Mouse (Mus musculus): Measurements from ENCODE around the gene Spata25. TPM values are rescaled to one million over a fixed set of nuclear protein-coding genes. Genes with fewer than 3 reads are reported as not detected.

Gene Spata25
- polyA plus RNA-seq, 1 experiment from 2014 or later: not detected

- H3K9ac ChIP-seq (ENCODE audit: low read depth, low read length): peak within 1 kb of the TSS; percentile 74
- no peaks in the 10 kb centered on the region for H3K9me3 ChIP-seq (replicated peaks; ENCODE audit: control insufficient read depth, low read length, poor library complexity, severe bottlenecking)
- peak within 1 kb of the TSS; percentile 72 for H3K4me2 ChIP-seq (ENCODE audit: low read length)
- H3K27ac ChIP-seq (ENCODE audit: low read length): peak within 1 kb of the TSS; percentile 64
- H3K36me3 ChIP-seq (ENCODE audit: control insufficient read depth, insufficient read depth, low read length): peaks cover 1% of the 10 kb centered on the region; the same call in 1 of the 2 replicates
- peak within 1 kb of the TSS; percentile 64 for H3K4me3 ChIP-seq (ENCODE audit: low read depth, low read length)
- ATAC-seq: peak; percentile 78
- under 1% methylated on average over 75 of the region's 89 CpGs for WGBS
- H3K27me3 ChIP-seq (ENCODE audit: control insufficient read depth, insufficient read depth, low read depth, low read length): no peaks in the 10 kb centered on the region
- peaks cover 27% of the 10 kb centered on the region for H3K4me1 ChIP-seq (ENCODE audit: control insufficient read depth, insufficient read depth, low read length)
Observed at GRCm38 (mm10) chr2:164785481-164786387, 42.6 kb downstream of the Spata25 start, which contains the start of gene Snx21. Gene Snx21 (plus strand): TSS chr2:164785823.

- peak overlapping the region; percentile 64 for H3K4me3 ChIP-seq (ENCODE audit: low read depth, low read length)
- no peak for ATAC-seq
- H3K9ac ChIP-seq (ENCODE audit: low read depth, low read length): peak overlapping the region; percentile 74
- H3K4me1 ChIP-seq (ENCODE audit: control insufficient read depth, insufficient read depth, low read length): peaks cover 27% of the 10 kb centered on the region
- 12% methylated on average over 7 of the region's 7 CpGs for WGBS
- H3K4me2 ChIP-seq (ENCODE audit: low read length): peak overlapping the region; percentile 72
- no peaks in the 10 kb centered on the region for H3K27me3 ChIP-seq (ENCODE audit: control insufficient read depth, insufficient read depth, low read depth, low read length)
- no peaks in the 10 kb centered on the region for H3K9me3 ChIP-seq (replicated peaks; ENCODE audit: control insufficient read depth, low read length, poor library complexity, severe bottlenecking)
- H3K36me3 ChIP-seq (ENCODE audit: control insufficient read depth, insufficient read depth, low read length): no peaks in the 10 kb centered on the region
- peak overlapping the region; percentile 64; the same call in 1 of the 2 replicates for H3K27ac ChIP-seq (ENCODE audit: low read length)
Observed at GRCm38 (mm10) chr2:164784869-164785420, 43.4 kb downstream of the Spata25 start.

DNA sequence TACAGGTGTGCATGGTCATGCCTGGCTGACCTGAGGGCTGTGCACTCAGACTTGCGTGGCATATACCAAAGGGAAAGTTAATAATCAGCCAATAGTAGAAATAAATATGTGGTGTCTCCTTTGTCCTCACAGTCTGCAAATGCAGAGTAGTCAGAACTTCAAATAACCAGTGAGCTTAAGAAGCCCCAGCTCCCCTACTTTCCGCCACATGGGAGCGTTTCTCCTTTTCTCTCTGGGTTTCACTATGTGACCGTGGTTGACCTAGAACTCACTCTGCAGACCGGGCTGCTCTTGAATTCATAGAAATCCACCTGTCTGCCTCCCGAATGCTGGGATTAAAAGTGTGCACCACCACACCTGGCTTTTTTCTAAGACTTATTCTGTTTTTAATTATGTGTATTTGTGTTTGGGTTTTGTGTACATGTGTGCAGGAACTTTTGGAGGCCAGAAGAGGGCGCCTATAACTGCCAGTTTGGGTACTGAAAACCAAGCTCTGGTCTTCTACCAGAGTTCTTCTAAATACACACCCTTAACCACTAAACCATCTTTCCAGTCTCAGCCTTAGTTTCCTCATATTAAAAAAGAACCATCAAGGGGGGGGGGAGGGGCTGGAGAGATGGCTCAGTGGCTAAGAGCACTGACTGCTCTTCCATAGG lies 44.3 kb downstream of the Spata25 start:
- Histone ChIP-seq H3K4me2 (ENCODE audit: low read length) (no peak overlapping the region), H3K27me3 (ENCODE audit: control insufficient read depth, insufficient read depth, low read depth, low read length) (no peaks in the 10 kb centered on the region), H3K9me3 (replicated peaks; ENCODE audit: control insufficient read depth, low read length, poor library complexity, severe bottlenecking) (no peaks in the 10 kb centered on the region), H3K27ac (ENCODE audit: low read length) (no peak overlapping the region), H3K4me1 (ENCODE audit: control insufficient read depth, insufficient read depth, low read length) (peaks cover 27% of the 10 kb centered on the region), H3K4me3 (ENCODE audit: low read depth, low read length) (no peak overlapping the region), H3K9ac (ENCODE audit: low read depth, low read length) (no peak overlapping the region), H3K36me3 (ENCODE audit: control insufficient read depth, insufficient read depth, low read length) (no peaks in the 10 kb centered on the region)
- no peak for ATAC-seq
- 78% methylated on average over 7 of the region's 7 CpGs for WGBS

GRCm38 (mm10) chr2:164781876-164782275 lies 46.5 kb downstream of the Spata25 start:
- Histone ChIP-seq H3K4me3 (ENCODE audit: low read depth, low read length) (no peak overlapping the region), H3K4me2 (ENCODE audit: low read length) (no peak overlapping the region), H3K36me3 (ENCODE audit: control insufficient read depth, insufficient read depth, low read length) (no peaks in the 10 kb centered on the region), H3K27ac (ENCODE audit: low read length) (no peak overlapping the region), H3K4me1 (ENCODE audit: control insufficient read depth, insufficient read depth, low read length) (peaks cover 10% of the 10 kb centered on the region), H3K9ac (ENCODE audit: low read depth, low read length) (no peak overlapping the region), H3K27me3 (ENCODE audit: control insufficient read depth, insufficient read depth, low read depth, low read length) (no peaks in the 10 kb centered on the region), H3K9me3 (replicated peaks; ENCODE audit: control insufficient read depth, low read length, poor library complexity, severe bottlenecking) (no peaks in the 10 kb centered on the region)
- WGBS: 66% methylated on average over 4 of the region's 4 CpGs
- no peak for ATAC-seq

DNA sequence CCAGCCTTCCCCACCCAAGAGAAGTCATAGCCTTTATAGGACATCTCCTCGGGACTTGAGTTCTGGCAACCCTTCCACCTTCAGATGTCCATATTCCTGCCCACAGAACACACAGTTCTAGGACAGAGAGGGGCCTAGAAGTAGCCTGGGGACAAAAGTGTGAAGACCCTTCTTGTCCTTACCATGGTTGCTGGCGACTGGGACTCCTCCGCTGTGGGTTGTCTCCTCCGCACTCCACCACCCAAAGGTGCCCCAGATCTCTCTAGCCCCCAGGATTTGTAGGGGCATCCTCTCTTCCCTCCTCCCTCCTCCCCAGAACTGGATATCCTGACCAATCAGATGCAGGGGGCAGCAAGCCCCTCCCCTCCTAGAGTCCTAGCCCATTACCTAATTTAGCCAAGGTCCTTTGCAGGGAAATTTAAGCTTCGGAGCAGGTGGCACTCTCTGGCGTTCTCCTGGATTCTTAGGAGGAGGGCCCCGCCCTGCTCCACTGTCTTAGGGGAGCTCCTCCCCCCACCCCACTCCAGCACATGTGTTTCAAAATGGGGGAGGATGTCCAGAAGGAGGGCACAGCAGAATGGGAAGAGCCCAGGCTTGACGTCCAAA lies 48.8 kb downstream of the Spata25 start, which contains the start of gene Tnnc2:
Gene Tnnc2, minus strand, starts transcription at position 487 of the 606 bp plus-strand sequence.
- H3K4me1 ChIP-seq (ENCODE audit: control insufficient read depth, insufficient read depth, low read length): no peaks in the 10 kb centered on the region
- ATAC-seq: no peak
- H3K4me2 ChIP-seq (ENCODE audit: low read length): no peak within 1 kb of the TSS
- no peak within 1 kb of the TSS for H3K4me3 ChIP-seq (ENCODE audit: low read depth, low read length)
- H3K27me3 ChIP-seq (ENCODE audit: control insufficient read depth, insufficient read depth, low read depth, low read length): no peaks in the 10 kb centered on the region
- no peak within 1 kb of the TSS for H3K9ac ChIP-seq (ENCODE audit: low read depth, low read length)
- 72% methylated on average over 8 of the region's 8 CpGs for WGBS
- H3K9me3 ChIP-seq (replicated peaks; ENCODE audit: control insufficient read depth, low read length, poor library complexity, severe bottlenecking): no peaks in the 10 kb centered on the region
- H3K36me3 ChIP-seq (ENCODE audit: control insufficient read depth, insufficient read depth, low read length): no peaks in the 10 kb centered on the region
- no peak within 1 kb of the TSS for H3K27ac ChIP-seq (ENCODE audit: low read length)

DNA sequence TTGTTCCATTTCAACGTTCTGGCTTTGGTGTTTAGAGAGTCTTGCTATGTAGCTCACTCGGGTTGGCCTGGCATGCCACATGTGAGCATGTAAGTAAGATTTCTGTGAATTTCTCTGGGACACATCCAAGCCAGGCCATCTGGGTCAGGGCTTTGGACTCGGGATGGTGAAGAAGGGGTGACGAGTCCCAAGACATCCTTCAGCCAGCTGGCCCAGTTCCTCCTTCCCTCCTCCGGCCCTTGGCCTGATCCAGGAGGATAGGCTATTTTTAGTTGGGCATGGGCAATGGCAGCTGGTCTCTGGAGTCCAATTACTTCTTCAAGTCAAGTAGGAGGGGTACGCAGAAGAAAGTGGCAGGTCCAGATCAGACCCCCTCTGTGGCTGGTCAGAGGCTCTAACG lies 49.5 kb downstream of the Spata25 start:
- H3K9me3 ChIP-seq (replicated peaks; ENCODE audit: control insufficient read depth, low read length, poor library complexity, severe bottlenecking): no peaks in the 10 kb centered on the region
- H3K4me3 ChIP-seq (ENCODE audit: low read depth, low read length): no peak overlapping the region
- 87% methylated on average over 7 of the region's 7 CpGs for WGBS
- no peaks in the 10 kb centered on the region for H3K27me3 ChIP-seq (ENCODE audit: control insufficient read depth, insufficient read depth, low read depth, low read length)
- H3K4me2 ChIP-seq (ENCODE audit: low read length): no peak overlapping the region
- no peak overlapping the region for H3K9ac ChIP-seq (ENCODE audit: low read depth, low read length)
- H3K27ac ChIP-seq (ENCODE audit: low read length): no peak overlapping the region
- H3K36me3 ChIP-seq (ENCODE audit: control insufficient read depth, insufficient read depth, low read length): no peaks in the 10 kb centered on the region
- ATAC-seq: no peak
- H3K4me1 ChIP-seq (ENCODE audit: control insufficient read depth, insufficient read depth, low read length): no peaks in the 10 kb centered on the region

DNA sequence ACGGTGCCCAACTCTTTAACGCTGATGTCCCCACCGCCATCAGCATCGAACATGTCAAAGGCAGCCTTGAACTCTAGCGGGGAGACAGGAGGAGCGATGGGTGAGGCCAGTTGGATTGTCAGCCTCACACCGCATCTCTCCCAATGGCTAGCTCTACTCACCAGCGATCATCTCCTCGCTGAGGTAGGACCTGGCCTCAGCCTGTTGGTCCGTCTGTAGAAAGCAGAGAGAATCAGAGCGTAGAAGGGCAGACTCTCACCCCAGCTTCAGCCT lies 50.4 kb downstream of the Spata25 start:
- 92% methylated on average over 11 of the region's 11 CpGs for WGBS
- H3K27ac ChIP-seq (ENCODE audit: low read length): no peak overlapping the region
- no peaks in the 10 kb centered on the region for H3K4me1 ChIP-seq (ENCODE audit: control insufficient read depth, insufficient read depth, low read length)
- H3K36me3 ChIP-seq (ENCODE audit: control insufficient read depth, insufficient read depth, low read length): no peaks in the 10 kb centered on the region
- H3K4me2 ChIP-seq (ENCODE audit: low read length): no peak overlapping the region
- no peak for ATAC-seq
- H3K9ac ChIP-seq (ENCODE audit: low read depth, low read length): no peak overlapping the region
- no peak overlapping the region for H3K4me3 ChIP-seq (ENCODE audit: low read depth, low read length)
- H3K9me3 ChIP-seq (replicated peaks; ENCODE audit: control insufficient read depth, low read length, poor library complexity, severe bottlenecking): no peaks in the 10 kb centered on the region
- H3K27me3 ChIP-seq (ENCODE audit: control insufficient read depth, insufficient read depth, low read depth, low read length): no peaks in the 10 kb centered on the region

DNA sequence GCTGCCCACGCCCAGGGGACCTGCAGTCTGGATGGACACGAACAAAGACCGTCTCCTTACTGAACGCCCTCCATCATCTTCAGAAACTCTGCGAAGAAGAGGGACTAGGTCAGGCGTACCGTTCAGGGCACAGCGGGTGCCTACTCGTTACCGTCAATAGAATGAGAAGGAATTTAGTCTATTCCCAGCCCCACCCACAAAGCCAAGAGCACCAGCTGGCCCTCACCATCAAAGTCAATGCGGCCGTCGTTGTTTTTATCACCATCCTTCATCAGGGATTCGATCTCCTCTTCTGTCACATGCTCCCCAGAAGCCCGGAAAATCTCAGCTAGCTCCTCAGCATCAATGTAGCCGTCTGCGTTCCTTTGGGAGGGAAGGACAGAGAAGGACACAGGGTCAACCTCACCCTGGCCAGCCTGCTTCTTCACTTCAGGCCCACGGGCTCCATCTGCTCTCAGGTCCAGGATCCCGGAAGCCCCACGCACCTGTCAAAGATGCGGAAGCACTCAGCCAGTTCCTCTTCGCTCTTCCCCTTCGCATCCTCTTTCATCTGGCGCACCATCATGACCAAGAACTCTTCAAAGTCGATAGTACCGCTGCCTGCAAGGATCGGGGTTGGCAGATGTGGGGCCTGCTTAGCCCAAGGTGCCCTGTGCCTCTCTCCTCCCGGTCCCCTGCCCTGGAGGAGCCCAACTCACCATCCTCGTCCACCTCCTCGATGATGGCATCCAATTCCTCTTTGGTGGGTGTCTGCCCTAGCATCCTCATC lies 50.9 kb downstream of the Spata25 start:
- Histone ChIP-seq H3K9ac (ENCODE audit: low read depth, low read length) (no peak overlapping the region), H3K4me1 (ENCODE audit: control insufficient read depth, insufficient read depth, low read length) (no peaks in the 10 kb centered on the region), H3K9me3 (replicated peaks; ENCODE audit: control insufficient read depth, low read length, poor library complexity, severe bottlenecking) (no peaks in the 10 kb centered on the region), H3K4me2 (ENCODE audit: low read length) (no peak overlapping the region), H3K4me3 (ENCODE audit: low read depth, low read length) (no peak overlapping the region), H3K36me3 (ENCODE audit: control insufficient read depth, insufficient read depth, low read length) (no peaks in the 10 kb centered on the region), H3K27ac (ENCODE audit: low read length) (no peak overlapping the region), H3K27me3 (ENCODE audit: control insufficient read depth, insufficient read depth, low read depth, low read length) (no peaks in the 10 kb centered on the region)
- ATAC-seq: no peak
- 82% methylated on average over 30 of the region's 30 CpGs for WGBS
